Comparison of ENCODE assay signal across 9 mouse cellular contexts in genomic region chr17:80372989-80373725, GRCm38 (mm10). TPM values are rescaled to one million over a fixed set of nuclear protein-coding genes. Genes with fewer than 3 reads are reported as not detected.
DNase-seq lines count a peak whose midpoint lies in the region; ATAC-seq lines count a peak whose summit lies in the region.
"Had no signal": no experiment of that assay in that cellular context is flagged by ENCODE, and none has a peak within 500 bp of the region (broad histone marks: within the 10 kb centered on the region; RNA-seq: fewer than 3 reads in every experiment).

Gm10190 (minus strand) TSS chr17:80373541.

- peak within 1 kb of the TSS; percentile 51 for H3K4me3 ChIP-seq in forebrain, embryonic 13.5 days
- peak within 1 kb of the TSS; percentile 61 for H3K4me3 ChIP-seq in heart, embryonic 16.5 days (ENCODE audit: low read length)
- H3K4me3 ChIP-seq in liver, embryonic 12.5 days, result peak within 1 kb of the TSS; percentile 50

- 3% methylated on average over 99 of the region's 102 CpGs for WGBS in forebrain, embryonic 13.5 days
- 2% methylated on average over 81 of the region's 102 CpGs for WGBS in heart, embryonic 16.5 days
- WGBS in liver, embryonic 12.5 days (ENCODE audit: insufficient replicate concordance), result 6% methylated on average over 84 of the region's 102 CpGs

- 0 out of 2 replicates have a peak, but pooled peaks cover 9% of the 10 kb centered on the region for H3K4me1 ChIP-seq in forebrain, embryonic 13.5 days
- H3K4me1 ChIP-seq in heart, embryonic 16.5 days (ENCODE audit: control insufficient read depth, insufficient read depth, low read length), result peaks cover 2% of the 10 kb centered on the region; the same call in 1 of the 2 replicates
- peaks cover 12% of the 10 kb centered on the region for H3K4me1 ChIP-seq in liver, embryonic 12.5 days

- peak within 1 kb of the TSS; percentile 77 for H3K4me2 ChIP-seq in forebrain, embryonic 13.5 days
- H3K4me2 ChIP-seq in heart, embryonic 16.5 days (ENCODE audit: low read depth, low read length), result peak within 1 kb of the TSS; percentile 95
- peak within 1 kb of the TSS; percentile 81 for H3K4me2 ChIP-seq in liver, embryonic 12.5 days

- no peaks in the 10 kb centered on the region for H3K9me3 ChIP-seq in forebrain, embryonic 13.5 days (replicated peaks)
- 0 out of 2 replicates have a peak, but pooled peaks cover 2% of the 10 kb centered on the region for H3K9me3 ChIP-seq in heart, embryonic 16.5 days (replicated peaks; ENCODE audit: control insufficient read depth, low read length)
- no peaks in the 10 kb centered on the region for H3K9me3 ChIP-seq in liver, embryonic 12.5 days (replicated peaks)

- H3K36me3 ChIP-seq in forebrain, embryonic 13.5 days (ENCODE audit: poor library complexity, severe bottlenecking), result no peaks in the 10 kb centered on the region
- no peaks in the 10 kb centered on the region for H3K36me3 ChIP-seq in heart, embryonic 16.5 days (ENCODE audit: control insufficient read depth, insufficient read depth)
- H3K36me3 ChIP-seq in liver, embryonic 12.5 days, result no peaks in the 10 kb centered on the region
- no peaks in the 10 kb centered on the region for H3K36me3 ChIP-seq in splenic B cell, adult 2 months (ENCODE audit: control insufficient read depth, insufficient read depth, low read length, poor library complexity, severe bottlenecking)

- H3K9ac ChIP-seq in forebrain, embryonic 13.5 days, result peak within 1 kb of the TSS; percentile 71
- peak within 1 kb of the TSS; percentile 81 for H3K9ac ChIP-seq in heart, embryonic 16.5 days (ENCODE audit: low read length)
- H3K9ac ChIP-seq in liver, embryonic 12.5 days, result peak within 1 kb of the TSS; percentile 69

- peak; percentile 95 for DNase-seq in CD4-positive, CD25-positive, alpha-beta regulatory T cell, adult 2 months (ENCODE audit: low read depth, low spot score)
- peak; percentile 88 for DNase-seq in cerebellum, adult 11-12 months
- DNase-seq in kidney, postnatal 25 days, result peak; percentile 89 to 96
- DNase-seq in natural killer cell, adult 2 months (ENCODE audit: low spot score in 2 of 2), result peak; percentile 61 to 81
- DNase-seq in splenic B cell, adult 2 months (ENCODE audit: low read depth, low spot score), result peak; percentile 90

- H3K27ac ChIP-seq in forebrain, embryonic 13.5 days, result peak within 1 kb of the TSS; percentile 58
- peak within 1 kb of the TSS; percentile 66; the same call in 1 of the 2 replicates for H3K27ac ChIP-seq in heart, embryonic 16.5 days (ENCODE audit: low read length)
- H3K27ac ChIP-seq in liver, embryonic 12.5 days, result no peak within 1 kb of the TSS

- peaks cover 14% of the 10 kb centered on the region for H3K27me3 ChIP-seq in forebrain, embryonic 13.5 days
- no peaks in the 10 kb centered on the region for H3K27me3 ChIP-seq in heart, embryonic 16.5 days (ENCODE audit: control insufficient read depth, insufficient read depth, low read length)
- peaks cover 41% of the 10 kb centered on the region for H3K27me3 ChIP-seq in liver, embryonic 12.5 days (replicated peaks)
- no peaks in the 10 kb centered on the region for H3K27me3 ChIP-seq in splenic B cell, adult 2 months (ENCODE audit: control insufficient read depth, insufficient read depth, low read length, poor library complexity, severe bottlenecking)

- peak; percentile 99 for ATAC-seq in forebrain, embryonic 13.5 days
- ATAC-seq in heart, embryonic 16.5 days (replicated peaks; ENCODE audit: extremely low read depth, insufficient read depth, low FRiP score), result peak; percentile 99
- peak; percentile 96 for ATAC-seq in liver, embryonic 12.5 days

RNA-seq across cellular contexts. Expression of gene Gm10190, which starts in this region (rescaled TPM):
- 2.0 and 2.1 TPM in 2 replicates for polyA plus RNA-seq in forebrain, embryonic 13.5 days (2015; fragmentation: Nextera tagmentation; extraction: Ambion mirVana)
- polyA plus RNA-seq in heart, embryonic 16.5 days (2015; fragmentation: Nextera tagmentation; extraction: Ambion mirVana), result 0.79 and 1.3 TPM in 2 replicates
- 0.61 TPM in 1 of 2 replicates, not detected in the other for polyA plus RNA-seq in liver, embryonic 12.5 days (2016; fragmentation: Nextera tagmentation; extraction: Ambion mirVana)
- polyA plus RNA-seq: C2C12 had no signal

Comparison
In these comparisons a context has a peak if more than half of its experiments do, and no peak if none do; other contexts are left out.
1. Peak in ATAC-seq, H3K4me3 ChIP-seq, H3K9ac ChIP-seq and H3K4me2 ChIP-seq in liver, embryonic 12.5 days; RNA of the gene not detected or under 1 TPM.